Mouse (Mus musculus) bone marrow macrophage, adult 2 months (primary cell): ENCODE measurements around the gene Rassf5. TPM values are rescaled to one million over a fixed set of nuclear protein-coding genes. Genes with fewer than 3 reads are reported as not detected.
A peak's percentile ranks its signal among the peaks of the same experiment; 100 is the strongest.

Experiments
- H3K27ac ChIP-seq: 2 replicates; pipeline ENCODE4 v1.5.1; 2012; ENCODE audit warnings: low read depth, low read length; ENCODE audit not compliant: insufficient read depth
- H3K4me1 ChIP-seq: 2 replicates; pipeline ENCODE4 v1.6.1; 2012; ENCODE audit warnings: low read length; ENCODE audit not compliant: control insufficient read depth, insufficient read depth
- H3K4me3 ChIP-seq: 2 replicates; pipeline ENCODE4 v1.5.1; 2012; ENCODE audit warnings: mild to moderate bottlenecking, low read length, moderate library complexity; ENCODE audit not compliant: insufficient read depth
- CTCF ChIP-seq: IDR thresholded peaks from 2 replicates; pipeline ENCODE4 v1.5.1; 2012; ENCODE audit warnings: low read depth, mild to moderate bottlenecking, low read length, moderate library complexity
- POLR2A ChIP-seq: IDR thresholded peaks from 2 replicates; pipeline ENCODE4 v1.6.1; 2012; ENCODE audit warnings: mild to moderate bottlenecking, low read depth, low read length, borderline replicate concordance
- polyA plus RNA-seq: library from polyadenylated mRNA; stranded (reverse); fragments of >200 nt; gene quantifications from 2 replicates; pipeline ENCODE4 v1.2.4, GENCODE M21; 2012; ENCODE audit not compliant: missing spikeins, insufficient read depth, insufficient read length

Gene Rassf5
- polyA plus RNA-seq, 1 experiment, result 49.4 TPM

GRCm38 (mm10) chr1:131211655-131212054, 33.4 kb downstream of the Rassf5 start:
- TF ChIP-seq POLR2A (no peak), CTCF (no peak)
- no peak overlapping the region for H3K27ac ChIP-seq
- no peak overlapping the region for H3K4me3 ChIP-seq
- H3K4me1 ChIP-seq, result peaks cover 6% of the 10 kb centered on the region

GRCm38 (mm10) chr1:131209971-131210426, 35.1 kb downstream of the Rassf5 start:
- no peak for TF ChIP-seq CTCF
- no peak for TF ChIP-seq POLR2A
- no peak overlapping the region for H3K27ac ChIP-seq
- peaks cover 6% of the 10 kb centered on the region for H3K4me1 ChIP-seq
- no peak overlapping the region for H3K4me3 ChIP-seq

DNA sequence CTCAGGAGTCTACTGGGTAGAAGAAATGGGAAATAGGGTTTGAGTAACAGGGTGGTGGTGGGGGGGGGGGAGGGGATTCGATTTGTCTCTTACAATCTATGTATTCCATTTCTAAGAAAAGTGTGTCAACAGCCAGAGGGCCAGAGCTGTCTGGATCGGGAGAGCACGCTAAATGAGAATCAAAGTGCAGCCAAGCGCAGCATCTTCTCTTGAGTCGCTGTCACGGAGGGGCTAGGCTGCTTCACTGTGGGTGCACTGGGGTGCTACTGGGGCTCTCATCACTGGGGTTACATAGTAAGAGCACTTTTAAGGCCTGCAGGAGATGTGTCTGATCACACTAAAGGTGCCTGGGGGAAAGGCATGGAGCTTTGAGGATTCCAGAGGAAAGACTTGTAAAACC, 36.3 kb downstream of the Rassf5 start:
- Histone ChIP-seq H3K4me3 (no peak overlapping the region), H3K4me1 (peaks cover 6% of the 10 kb centered on the region), H3K27ac (no peak overlapping the region)
- TF ChIP-seq POLR2A, result no peak
- TF ChIP-seq CTCF, result no peak

GRCm38 (mm10) chr1:131208081-131208480, 37.0 kb downstream of the Rassf5 start:
- no peak for TF ChIP-seq CTCF
- no peak for TF ChIP-seq POLR2A
- peaks cover 3% of the 10 kb centered on the region for H3K4me1 ChIP-seq
- no peak overlapping the region for H3K4me3 ChIP-seq
- H3K27ac ChIP-seq, result no peak overlapping the region

DNA sequence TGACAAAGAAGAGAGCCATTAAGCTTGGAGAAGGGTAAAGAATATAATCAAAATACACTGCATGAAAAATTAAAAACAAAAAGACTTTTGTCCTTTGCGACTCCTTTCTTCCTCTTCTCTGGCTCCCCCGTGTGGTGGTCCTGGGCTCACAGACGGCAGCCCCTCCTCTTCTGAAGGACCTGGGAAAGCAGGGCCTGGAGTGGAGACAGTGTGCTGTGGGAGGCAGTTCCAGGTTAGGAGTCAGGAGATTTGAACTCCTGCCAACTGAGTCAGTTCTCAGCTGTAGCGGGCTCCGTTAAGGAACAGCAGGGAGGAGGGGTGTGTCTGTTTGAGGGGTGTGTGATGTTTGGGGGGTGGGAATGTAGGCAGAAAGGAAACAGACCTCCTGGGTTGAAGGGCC, 37.5 kb downstream of the Rassf5 start:
- H3K27ac ChIP-seq, result no peak overlapping the region

GRCm38 (mm10) chr1:131206342-131206741, 38.7 kb downstream of the Rassf5 start:
- H3K27ac ChIP-seq, result no peak overlapping the region
- no peaks in the 10 kb centered on the region for H3K4me1 ChIP-seq
- H3K4me3 ChIP-seq, result no peak overlapping the region
- no peak for TF ChIP-seq POLR2A
- TF ChIP-seq CTCF, result no peak

More for the DNA sequence above, 37.5 kb downstream of the Rassf5 start:
- TF ChIP-seq CTCF (peak; percentile 58), POLR2A (no peak)
- no peaks in the 10 kb centered on the region for H3K4me1 ChIP-seq
- H3K4me3 ChIP-seq, result no peak overlapping the region

GRCm38 (mm10) chr1:131204461-131204860, 40.6 kb downstream of the Rassf5 start:
- Histone ChIP-seq H3K4me3 (no peak overlapping the region), H3K4me1 (peaks cover 5% of the 10 kb centered on the region), H3K27ac (no peak overlapping the region)
- TF ChIP-seq POLR2A, result no peak
- TF ChIP-seq CTCF, result no peak

- peaks cover 15% of the 10 kb centered on the region for H3K4me1 ChIP-seq
- no peak overlapping the region for H3K27ac ChIP-seq
- no peak overlapping the region for H3K4me3 ChIP-seq
- no peak for TF ChIP-seq CTCF
These were observed 43.7 kb downstream of the Rassf5 start for GRCm38 (mm10) chr1:131201391-131201790.

DNA sequence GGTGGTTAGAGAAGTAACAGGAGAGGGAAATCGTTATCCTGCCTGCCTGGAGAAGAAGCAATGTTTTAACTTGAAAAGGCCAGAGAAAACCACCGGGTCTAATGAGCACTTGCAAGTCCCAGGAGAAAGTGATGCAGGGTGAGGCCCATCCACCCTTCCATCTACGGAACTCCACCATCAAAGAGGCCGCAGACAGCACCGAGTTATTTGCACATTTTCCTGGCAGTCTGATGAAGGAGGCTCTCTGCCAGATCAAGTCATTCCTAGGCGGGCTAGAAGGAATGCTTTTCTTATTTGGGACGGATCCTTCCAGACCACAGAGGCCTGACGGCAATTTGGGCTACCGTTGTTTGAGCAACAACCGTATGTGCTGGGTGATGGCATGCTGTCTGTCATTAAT, 44.5 kb downstream of the Rassf5 start:
- TF ChIP-seq POLR2A (no peak), CTCF (no peak)
- no peak overlapping the region for H3K4me3 ChIP-seq
- H3K4me1 ChIP-seq, result peaks cover 15% of the 10 kb centered on the region
- H3K27ac ChIP-seq, result peak overlapping the region; percentile 20; the same call in 1 of the 2 replicates

DNA sequence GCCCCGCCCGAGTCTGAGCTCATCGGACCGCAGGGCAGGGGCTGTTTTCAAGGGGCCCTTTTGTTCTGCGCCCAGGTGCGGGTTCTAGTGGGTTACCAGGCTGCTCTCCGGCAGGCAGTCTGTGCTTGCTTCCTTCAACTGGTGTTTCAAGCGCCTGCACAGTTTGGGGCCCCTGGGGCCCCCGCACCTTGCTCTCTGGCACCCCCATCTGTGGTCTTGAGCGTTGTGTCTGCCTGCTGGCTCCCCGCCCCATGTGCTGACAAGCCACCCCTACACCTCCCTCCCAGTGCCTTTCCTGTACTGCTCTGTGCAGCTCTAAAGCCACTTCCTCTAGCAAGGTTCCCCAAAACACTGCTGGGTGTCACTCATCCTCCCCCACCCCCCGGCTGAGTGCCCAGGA, 45.1 kb downstream of the Rassf5 start:
- Histone ChIP-seq H3K4me1 (peaks cover 15% of the 10 kb centered on the region), H3K4me3 (peak overlapping the region; percentile 85), H3K27ac (peak overlapping the region; percentile 88)
- TF ChIP-seq POLR2A (no peak), CTCF (peak; percentile 25; the same call in 1 of the 2 replicates)

DNA sequence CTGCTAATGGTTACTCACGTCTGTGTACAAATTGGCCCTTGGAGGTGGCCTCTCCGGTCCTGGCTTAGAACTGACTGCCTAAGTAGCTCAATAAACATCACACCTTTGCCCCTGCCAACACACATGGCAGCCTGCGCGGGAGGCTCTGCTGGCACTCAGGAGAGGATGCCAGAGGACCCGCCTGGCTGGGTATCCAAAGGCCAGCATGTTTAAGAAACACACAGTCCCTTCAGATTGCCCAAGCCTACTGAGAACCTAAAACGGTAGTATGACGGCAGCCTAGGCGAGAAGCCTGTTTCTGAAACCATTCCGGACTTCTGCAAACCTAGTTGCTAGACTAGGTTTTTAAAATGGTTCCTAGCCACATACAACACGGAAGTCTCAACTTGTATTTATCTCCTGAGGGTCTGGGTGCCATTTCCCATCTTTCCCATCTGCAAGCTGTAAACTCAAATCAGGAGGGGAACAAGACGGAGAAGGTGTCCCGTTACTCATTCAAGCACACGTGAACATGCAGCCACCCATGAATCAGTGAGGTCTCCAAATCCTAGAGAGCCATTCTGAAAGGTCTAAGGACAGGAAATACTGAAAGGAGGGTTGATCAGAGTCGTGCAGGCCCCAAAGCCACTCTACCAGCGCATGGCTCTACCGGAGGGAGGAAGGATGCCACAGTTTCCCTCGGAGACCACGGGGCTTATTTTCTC, 45.8 kb downstream of the Rassf5 start:
- TF ChIP-seq POLR2A (no peak), CTCF (no peak)
- H3K4me1 ChIP-seq, result peaks cover 15% of the 10 kb centered on the region
- peak overlapping the region; percentile 85 for H3K4me3 ChIP-seq
- peak overlapping the region; percentile 88 for H3K27ac ChIP-seq
